Mouse (Mus musculus) lung, embryonic 14.5 days (tissue): ENCODE measurements around the gene Aatf. TPM values are rescaled to one million over a fixed set of nuclear protein-coding genes. Genes with fewer than 3 reads are reported as not detected.

ENCODE experiments used
- ATAC-seq: fragments of 200-750 bp; cut with Nextera tagmentation; 2 replicates; pipeline ENCODE4 v1.8.0; 2017; ENCODE audit warnings: mild to moderate bottlenecking, moderate TSS enrichment, moderate library complexity; ENCODE audit not compliant: insufficient read depth
- DNase-seq: peaks from one replicate; pipeline ENCODE4 v3.0.0-alpha.2; 2015
- H3K27ac ChIP-seq: fragments of 300-500 bp; sonication (generic); 2 replicates; pipeline ENCODE4 v1.5.1; 2014; ENCODE audit warnings: low read depth, mild to moderate bottlenecking, moderate library complexity
- H3K27me3 ChIP-seq: fragments of 300-500 bp; sonication (generic); 2 replicates; pipeline ENCODE4 v1.6.1; 2014; ENCODE audit warnings: low read length, control low read depth; ENCODE audit not compliant: insufficient read depth
- H3K36me3 ChIP-seq: fragments of 300-500 bp; sonication (generic); 2 replicates; pipeline ENCODE4 v1.6.1; 2014; ENCODE audit warnings: control low read depth; ENCODE audit not compliant: insufficient read depth
- H3K4me1 ChIP-seq: fragments of 300-500 bp; sonication (generic); 2 replicates; pipeline ENCODE4 v1.6.1; 2014; ENCODE audit warnings: antibody characterized with exemption, control low read depth; ENCODE audit not compliant: insufficient read depth
- H3K4me2 ChIP-seq: fragments of 300-500 bp; sonication (generic); 2 replicates; pipeline ENCODE4 v1.6.1; 2014; ENCODE audit warnings: mild to moderate bottlenecking
- H3K4me3 ChIP-seq: fragments of 300-500 bp; sonication (generic); 2 replicates; pipeline ENCODE4 v1.5.1; 2014; ENCODE audit warnings: low read depth, low read length
- H3K9ac ChIP-seq: fragments of 300-500 bp; sonication (generic); 2 replicates; pipeline ENCODE4 v1.6.1; 2014
- H3K9me3 ChIP-seq: fragments of 300-500 bp; sonication (generic); 2 replicates; pipeline ENCODE4 v1.6.1; 2016; ENCODE audit warnings: low read depth, low read length, control low read depth
- CTCF ChIP-seq: IDR thresholded peaks from 2 replicates; pipeline ENCODE4 v1.5.1; 2016; ENCODE audit warnings: antibody characterized with exemption, low read depth
- WGBS: fragments of 180-500 bp; shearing (Covaris S2); extraction: QIAGEN DNeasy Blood & Tissue Kit; methylation state at CpG from one replicate; pipeline ENCODE4 v1.1.7; 2014; 5-methylcytosine and 5-hydroxymethylcytosine counted together
- polyA plus RNA-seq: library from polyadenylated mRNA; unstranded; fragments of >200 nt; fragmentation: Nextera tagmentation; extraction: Ambion mirVana; gene quantifications from 2 replicates; pipeline ENCODE4 v1.2.1, GENCODE M21; 2014

Gene Aatf
- polyA plus RNA-seq, 1 experiment from 2014 or later = 44.9 TPM

DNA sequence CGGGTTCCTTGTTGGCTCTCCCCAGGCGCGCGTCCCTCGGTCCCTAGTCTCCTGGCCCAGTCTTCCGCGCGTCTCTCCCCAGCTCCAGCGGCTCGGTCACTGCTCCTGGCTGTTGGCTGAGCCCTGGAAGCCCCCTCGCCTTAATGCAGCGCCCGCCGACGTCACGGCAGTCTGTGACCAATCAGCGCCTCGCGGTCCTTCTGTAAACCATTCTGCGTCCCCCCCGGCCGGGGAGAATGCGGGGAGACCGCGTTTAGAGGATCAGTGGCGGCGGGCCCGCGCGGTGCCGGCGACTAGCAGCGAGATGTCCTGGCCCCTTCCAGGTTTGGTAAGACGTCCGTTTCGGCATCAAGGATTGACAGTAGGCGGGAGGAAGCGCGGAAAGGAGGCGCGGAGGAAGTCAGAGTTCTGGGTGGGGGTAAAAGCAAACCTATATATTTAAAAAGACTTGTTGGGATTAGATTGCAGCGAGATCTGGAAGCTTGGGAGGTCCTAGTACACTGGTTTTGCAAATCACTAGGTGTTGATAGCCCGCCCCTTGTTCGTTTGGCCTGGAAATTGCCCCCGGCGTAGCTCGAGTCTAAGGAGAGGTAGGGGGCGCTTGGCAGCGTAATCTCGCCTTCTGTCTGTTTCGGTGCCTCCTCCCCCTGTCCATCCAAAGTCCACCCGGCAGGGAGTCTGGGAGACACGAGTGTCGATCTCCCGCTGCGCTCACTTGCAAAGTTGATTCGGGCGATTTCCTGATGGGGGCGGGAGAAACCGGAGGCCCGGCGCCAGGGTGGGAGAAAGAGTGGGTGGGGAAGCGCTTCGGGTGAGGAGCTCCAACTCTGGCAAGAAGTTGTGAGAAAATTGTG lies 12.3 kb upstream of the Aatf start, which contains the start of gene Lhx1:
TSS of gene Lhx1 (minus strand) at position 115 of the 854 bp plus-strand sequence.
- ATAC-seq = peak; percentile 72
- H3K27ac ChIP-seq = no peak within 1 kb of the TSS
- peak within 1 kb of the TSS; percentile 48 for H3K4me3 ChIP-seq
- no peaks in the 10 kb centered on the region for H3K36me3 ChIP-seq
- H3K27me3 ChIP-seq = peaks cover 100% of the 10 kb centered on the region
- under 1% methylated on average over 64 of the region's 64 CpGs for WGBS
- no peak for TF ChIP-seq CTCF
- peak; percentile 74 for DNase-seq
- no peaks in the 10 kb centered on the region for H3K9me3 ChIP-seq
- H3K4me1 ChIP-seq = peaks cover 2% of the 10 kb centered on the region; the same call in 1 of the 2 replicates
- H3K9ac ChIP-seq = no peak within 1 kb of the TSS
- peak within 1 kb of the TSS; percentile 86 for H3K4me2 ChIP-seq

- no peak overlapping the region for H3K27ac ChIP-seq
- peaks cover 100% of the 10 kb centered on the region for H3K27me3 ChIP-seq
- H3K4me1 ChIP-seq = peaks cover 2% of the 10 kb centered on the region; the same call in 1 of the 2 replicates
- H3K9me3 ChIP-seq = no peaks in the 10 kb centered on the region
- peak overlapping the region; percentile 86 for H3K4me2 ChIP-seq
- peak overlapping the region; percentile 48 for H3K4me3 ChIP-seq
- no peaks in the 10 kb centered on the region for H3K36me3 ChIP-seq
- under 1% methylated on average over 48 of the region's 48 CpGs for WGBS
- no peak overlapping the region for H3K9ac ChIP-seq
- TF ChIP-seq CTCF = no peak
- DNase-seq (peak; percentile 55), ATAC-seq (peak; percentile 39; the same call in 1 of the 2 replicates)
These were observed 11.4 kb upstream of the Aatf start for GRCm38 (mm10) chr11:84524511-84525270.

DNA sequence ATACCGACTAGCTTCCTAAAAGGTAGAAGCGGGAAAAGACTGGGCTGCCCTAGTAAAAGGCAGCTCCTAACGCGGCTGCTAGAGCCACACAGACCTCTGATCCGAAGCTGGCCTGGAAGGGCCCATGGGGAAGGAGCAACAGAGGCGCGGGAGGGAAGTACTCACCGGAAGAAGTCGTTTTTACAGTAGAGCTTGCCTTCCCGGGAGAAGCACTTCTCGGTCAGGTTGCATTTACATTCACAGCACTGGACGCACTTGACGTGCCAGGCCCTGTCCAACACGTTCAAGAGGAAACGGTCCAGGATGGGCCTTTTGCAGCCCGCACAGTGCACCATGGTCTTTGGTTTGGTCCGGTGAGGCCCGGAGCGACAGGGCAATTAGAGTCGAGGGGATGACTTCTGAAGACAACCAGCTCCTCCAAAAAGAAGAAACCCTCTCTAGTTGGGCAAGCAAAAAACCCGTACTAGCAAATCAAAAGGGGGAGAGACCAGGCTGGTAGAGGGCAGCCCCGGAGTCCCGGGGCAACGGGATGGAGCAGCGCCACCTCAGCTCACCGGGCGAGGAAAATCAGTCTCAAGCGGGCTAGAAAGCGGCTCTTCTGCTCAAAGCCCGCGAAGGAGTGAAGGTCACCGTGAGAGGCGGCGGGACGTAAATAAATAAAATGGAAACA lies 10.7 kb upstream of the Aatf start:
- Histone ChIP-seq H3K27me3 (peaks cover 100% of the 10 kb centered on the region), H3K9me3 (no peaks in the 10 kb centered on the region), H3K4me3 (peak overlapping the region; percentile 48; the same call in 1 of the 2 replicates), H3K36me3 (no peaks in the 10 kb centered on the region), H3K4me1 (peaks cover 2% of the 10 kb centered on the region; the same call in 1 of the 2 replicates), H3K27ac (no peak overlapping the region), H3K9ac (no peak overlapping the region), H3K4me2 (peak overlapping the region; percentile 27; the same call in 1 of the 2 replicates)
- WGBS = under 1% methylated on average over 35 of the region's 35 CpGs
- ATAC-seq (no peak), DNase-seq (peak; percentile 21)
- no peak for TF ChIP-seq CTCF

- H3K27me3 ChIP-seq = peaks cover 100% of the 10 kb centered on the region
- H3K4me2 ChIP-seq = 0 out of 2 replicates have a peak overlapping the region, but pooled peaks have one; percentile 27
- WGBS = 2% methylated on average over 16 of the region's 16 CpGs
- TF ChIP-seq CTCF = no peak
- peaks cover 2% of the 10 kb centered on the region; the same call in 1 of the 2 replicates for H3K4me1 ChIP-seq
- DNase-seq (peak; percentile 9), ATAC-seq (no peak)
- no peak overlapping the region for H3K9ac ChIP-seq
- no peaks in the 10 kb centered on the region for H3K36me3 ChIP-seq
- no peak overlapping the region for H3K4me3 ChIP-seq
- H3K27ac ChIP-seq = no peak overlapping the region
- H3K9me3 ChIP-seq = no peaks in the 10 kb centered on the region
These were observed 10.1 kb upstream of the Aatf start for GRCm38 (mm10) chr11:84523321-84523831.

GRCm38 (mm10) chr11:84522577-84523320 lies 9.4 kb upstream of the Aatf start:
- no peak for TF ChIP-seq CTCF
- no peaks in the 10 kb centered on the region for H3K9me3 ChIP-seq
- peak overlapping the region; percentile 19; the same call in 1 of the 2 replicates for H3K4me3 ChIP-seq
- WGBS = 1% methylated on average over 40 of the region's 40 CpGs
- H3K4me1 ChIP-seq = peaks cover 2% of the 10 kb centered on the region; the same call in 1 of the 2 replicates
- ATAC-seq (no peak), DNase-seq (peak; percentile 72)
- peak overlapping the region; percentile 40 for H3K4me2 ChIP-seq
- no peak overlapping the region for H3K27ac ChIP-seq
- H3K9ac ChIP-seq = no peak overlapping the region
- H3K27me3 ChIP-seq = peaks cover 98% of the 10 kb centered on the region
- no peaks in the 10 kb centered on the region for H3K36me3 ChIP-seq

DNA sequence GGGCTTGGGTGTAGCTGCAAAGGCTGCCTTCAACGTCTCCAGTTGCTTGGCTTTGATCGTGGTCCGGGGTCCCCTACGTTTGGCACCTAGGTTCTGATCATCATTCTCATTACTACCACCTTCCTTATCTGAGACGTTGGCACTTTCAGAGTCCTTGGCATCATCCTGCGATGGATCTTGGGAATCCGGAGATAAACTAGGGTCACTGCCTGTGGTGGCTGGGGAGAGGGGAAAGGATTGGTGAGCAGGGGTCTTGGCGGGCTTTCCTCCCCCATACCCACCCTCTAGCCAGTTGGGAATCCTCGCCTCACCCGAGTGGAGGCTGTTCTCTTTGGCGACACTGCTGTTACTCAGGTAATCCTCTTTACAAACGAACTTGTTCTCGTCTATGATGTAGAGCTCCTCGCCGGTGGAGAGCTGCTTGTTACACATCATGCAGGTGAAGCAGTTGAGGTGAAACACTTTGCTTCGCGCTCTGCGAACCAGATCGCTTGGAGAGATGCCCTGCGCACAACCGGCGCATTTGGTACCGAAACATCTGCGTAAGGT lies 8.5 kb upstream of the Aatf start:
- H3K4me3 ChIP-seq = no peak overlapping the region
- WGBS = 23% methylated on average over 24 of the region's 24 CpGs

More for the DNA sequence above, 8.5 kb upstream of the Aatf start:
- ATAC-seq = no peak
- Histone ChIP-seq H3K4me2 (no peak overlapping the region), H3K9ac (no peak overlapping the region), H3K36me3 (no peaks in the 10 kb centered on the region), H3K27me3 (peaks cover 98% of the 10 kb centered on the region), H3K9me3 (no peaks in the 10 kb centered on the region), H3K27ac (no peak overlapping the region), H3K4me1 (peaks cover 2% of the 10 kb centered on the region; the same call in 1 of the 2 replicates)
- TF ChIP-seq CTCF = no peak
- DNase-seq = peak; percentile 1
